14 mouse cellular contexts compared by ENCODE assay signal in the genomic region with DNA sequence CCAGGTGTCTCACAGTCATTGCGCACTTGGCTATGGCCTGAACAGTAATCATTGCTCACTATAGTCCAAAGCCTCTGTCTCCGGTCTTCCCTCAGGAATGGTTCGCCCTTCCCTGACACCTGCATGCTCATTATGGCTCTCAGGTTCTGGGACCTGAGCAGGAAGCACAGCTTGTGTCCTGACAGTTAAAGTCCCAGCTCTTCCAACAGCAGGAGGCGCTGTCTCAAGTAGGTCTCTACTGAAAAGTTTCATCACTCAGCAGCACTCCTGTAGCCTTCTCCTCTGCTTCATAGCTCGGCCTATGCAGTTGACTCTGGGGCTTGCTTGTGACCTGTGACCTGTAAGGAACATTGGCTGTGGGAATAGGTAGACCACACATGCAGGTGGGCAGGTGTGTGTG. TPM values are rescaled to one million over a fixed set of nuclear protein-coding genes. Genes with fewer than 3 reads are reported as not detected.
DNase-seq lines count a peak whose midpoint lies in the region; ATAC-seq and TF ChIP-seq lines count a peak whose summit lies in the region.
"Had no signal": no experiment of that assay in that cellular context is flagged by ENCODE, and none has a peak within 500 bp of the region (broad histone marks: within the 10 kb centered on the region; RNA-seq: fewer than 3 reads in every experiment).

No protein-coding gene starts in this region.

- H3K9ac ChIP-seq in kidney, postnatal 0 days (ENCODE audit: low read depth, low read length): no peak overlapping the region

- H3K4me2 ChIP-seq in kidney, postnatal 0 days (ENCODE audit: low read length): no peak overlapping the region

- H3K27me3 ChIP-seq in kidney, postnatal 0 days (ENCODE audit: insufficient read depth, low read length): no peaks in the 10 kb centered on the region
- H3K27me3 ChIP-seq in thymus, adult 2 months (ENCODE audit: control insufficient read depth, insufficient read depth, low read length): no peaks in the 10 kb centered on the region

- H3K27ac ChIP-seq in kidney, postnatal 0 days: no peak overlapping the region
- no peak overlapping the region for H3K27ac ChIP-seq in thymus, adult 2 months (ENCODE audit: control insufficient read depth, insufficient read depth, low read length)
- no peak overlapping the region for H3K27ac ChIP-seq in bone marrow macrophage, adult 2 months (ENCODE audit: insufficient read depth, low read depth, low read length)
- H3K27ac ChIP-seq: hindbrain, embryonic 10.5 days had no signal

- peaks cover 52% of the 10 kb centered on the region for H3K4me1 ChIP-seq in kidney, postnatal 0 days (replicated peaks; ENCODE audit: insufficient read depth, low read length)
- peaks cover 78% of the 10 kb centered on the region for H3K4me1 ChIP-seq in thymus, adult 2 months (replicated peaks; ENCODE audit: control insufficient read depth, insufficient read depth, low read length)
- H3K4me1 ChIP-seq in bone marrow macrophage, adult 2 months (ENCODE audit: control insufficient read depth, insufficient read depth, low read length): peaks cover 69% of the 10 kb centered on the region

- no peak for DNase-seq in kidney, postnatal 0 days (ENCODE audit: low spot score)
- DNase-seq in kidney, adult 11 months: no peak
- peak; percentile 62 for DNase-seq in thymus, adult 2 months
- no peak for DNase-seq in thymus, adult 18-20 months
- peak; percentile 89 for DNase-seq in thymus, postnatal 4 days
- no peak for DNase-seq in layer of hippocampus, postnatal 10 days (ENCODE audit: low spot score in 2 of 2)
- DNase-seq: adrenal gland, postnatal 10 days; cerebellum, adult 11-12 months; heart, adult 18-20 months; kidney, adult 8-10 months had no signal

- no peaks in the 10 kb centered on the region for H3K36me3 ChIP-seq in kidney, postnatal 0 days (ENCODE audit: insufficient read depth, low read length)
- H3K36me3 ChIP-seq in thymus, adult 2 months (ENCODE audit: control insufficient read depth, insufficient read depth, low read length): no peaks in the 10 kb centered on the region

- TF ChIP-seq CTCF in kidney, postnatal 0 days (IDR thresholded peaks at IDR 0.05; ENCODE audit: low read depth): peak; percentile 29; the same call in 1 of the 2 replicates
- peak; percentile 53; the same call in 1 of the 2 replicates for TF ChIP-seq CTCF in thymus, adult 2 months (IDR thresholded peaks at IDR 0.05; ENCODE audit: borderline replicate concordance, control insufficient read depth, extremely low read depth, insufficient read depth, low read length, poor library complexity)
- TF ChIP-seq CTCF in bone marrow macrophage, adult 2 months (IDR thresholded peaks at IDR 0.05; ENCODE audit: low read depth, low read length): peak; percentile 65

- no peaks in the 10 kb centered on the region for H3K9me3 ChIP-seq in kidney, postnatal 0 days (replicated peaks; ENCODE audit: low read length)
- H3K9me3 ChIP-seq: hindbrain, embryonic 10.5 days had no signal

- ATAC-seq in kidney, postnatal 0 days (replicated peaks; ENCODE audit: low FRiP score, low read depth): no peak
- ATAC-seq in activated CD4-positive, CD25-positive, alpha-beta regulatory T cell, adult 4 months: no peak

- H3K4me3 ChIP-seq in kidney, postnatal 0 days (replicated peaks; ENCODE audit: low read depth, low read length): no peak overlapping the region
- H3K4me3 ChIP-seq in thymus, adult 2 months (ENCODE audit: control insufficient read depth, insufficient read depth, low read length): no peak overlapping the region
- no peak overlapping the region for H3K4me3 ChIP-seq in bone marrow macrophage, adult 2 months (ENCODE audit: insufficient read depth, low read length)
- H3K4me3 ChIP-seq: erythroblast, embryonic 14.5 days; hindbrain, embryonic 10.5 days had no signal

- no peak for TF ChIP-seq POLR2A in thymus, adult 2 months (IDR thresholded peaks at IDR 0.05; ENCODE audit: control insufficient read depth, extremely low read depth, insufficient read depth, low read length, poor library complexity)
- TF ChIP-seq POLR2A in bone marrow macrophage, adult 2 months (IDR thresholded peaks at IDR 0.05; ENCODE audit: borderline replicate concordance, low read depth, low read length): no peak

- WGBS in kidney, postnatal 0 days: 92% methylated on average over 5 of the region's 5 CpGs
- WGBS in thymus, adult 2 months: 95% methylated on average over 5 of the region's 5 CpGs

RNA-seq across cellular contexts. Expression of gene Rapgef1, which starts 45.9 kb away (rescaled TPM):
- 10.4 and 12.0 TPM in 2 replicates for polyA plus RNA-seq in kidney, postnatal 0 days (2015; fragmentation: Nextera tagmentation; extraction: Ambion mirVana)
- 132 and 143 TPM in 2 replicates for polyA plus RNA-seq in thymus, adult 2 months (2012; rRNA removed)
- polyA plus RNA-seq in bone marrow macrophage, adult 2 months (2012; ENCODE audit: insufficient read depth, insufficient read length, missing spikeins): 20.5 and 23.6 TPM in 2 replicates
- 10 to 100 TPM; 21.9 to 24.0 TPM for polyA plus RNA-seq in activated CD4-positive, CD25-positive, alpha-beta regulatory T cell, adult 4 months (2017; shearing (Covaris generic))
- 100 to 1,000 TPM; 119 to 123 TPM for total RNA-seq in layer of hippocampus, postnatal 10 days (2021)

Comparison
In these comparisons a context has a peak if more than half of its experiments do, and no peak if none do; other contexts are left out.
1. DNase-seq: peak in thymus, adult 2 months (single experiment) and thymus, postnatal 4 days (single experiment); none in kidney, postnatal 0 days (single experiment), kidney, adult 11 months (single experiment), thymus, adult 18-20 months (0 of 2) and layer of hippocampus, postnatal 10 days (0 of 2).
2. Peak in every context shown above with its lines, with median percentiles within 50 percentile points of each other: CTCF ChIP-seq.